Mouse (Mus musculus) ES-E14 (cell line): ENCODE measurements around the gene 4930470P17Rik.

ENCODE experiments used
- CHD2 ChIP-seq: IDR thresholded peaks from 2 replicates; pipeline ENCODE4 v1.6.1; 2014; ENCODE audit warnings: mild to moderate bottlenecking, low read depth, low read length, inconsistent platforms
- HCFC1 ChIP-seq: IDR thresholded peaks from 2 replicates; pipeline ENCODE4 v1.6.1; 2012; ENCODE audit warnings: low read length, inconsistent platforms, borderline replicate concordance; ENCODE audit not compliant: insufficient read depth
- MAFK ChIP-seq: IDR thresholded peaks from 2 replicates; pipeline ENCODE4 v1.6.1; 2014; ENCODE audit warnings: mild to moderate bottlenecking, low read depth, low read length, inconsistent platforms; ENCODE audit not compliant: insufficient read depth
- ZC3H11A ChIP-seq: IDR thresholded peaks from 2 replicates; pipeline ENCODE4 v1.6.1; 2012; ENCODE audit warnings: low read depth, mild to moderate bottlenecking, inconsistent platforms, low read length, borderline replicate concordance
- ZNF384 ChIP-seq: IDR thresholded peaks from 2 replicates; pipeline ENCODE4 v1.6.1; 2012; ENCODE audit warnings: low read depth, low read length, inconsistent platforms

DNA sequence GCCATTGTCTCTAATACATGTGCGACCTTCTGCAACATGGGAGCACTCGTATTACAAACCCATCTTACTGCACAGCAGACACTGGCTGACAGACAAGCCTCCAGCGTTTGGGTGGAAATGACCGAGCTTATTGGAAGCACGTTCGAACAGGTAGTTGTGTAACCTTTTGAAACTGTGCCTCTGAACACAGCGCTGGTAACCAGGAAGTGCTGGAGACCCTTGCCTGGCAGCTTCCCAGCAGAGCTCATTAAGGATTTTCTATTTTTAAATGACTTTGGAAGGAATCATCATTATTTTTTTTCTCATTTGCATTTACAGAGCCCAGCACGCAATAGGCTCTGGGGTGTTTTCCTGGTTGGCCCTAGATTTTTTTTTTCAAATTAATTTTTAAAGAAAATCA is 36.9 kb upstream of the 4930470P17Rik start:
- no peak for TF ChIP-seq ZC3H11A
- no peak for TF ChIP-seq ZNF384
- TF ChIP-seq MAFK, result no peak
- TF ChIP-seq HCFC1, result no peak
- TF ChIP-seq CHD2, result no peak
